Mouse (Mus musculus): ENCODE measurements around the gene Amy2a2. TPM values are rescaled to one million over a fixed set of nuclear protein-coding genes. Genes with fewer than 3 reads are reported as not detected.
"Not testable (repeated sequence)": the region's sequence is repeated elsewhere in the genome, so short reads cannot be mapped to it uniquely, and the experiment has no call there.

Gene Amy2a2
- 0.26 and 0.27 TPM in 2 replicates for polyA plus RNA-seq (2012; rRNA removed)

GRCm38 (mm10) chr3:113356558-113356957, at the start of gene Amy2a2:
TSS of gene Amy2a2 (minus strand) at chr3:113356658.
- DNase-seq (ENCODE audit: extremely low spot score in 1 of 2, low spot score in 1 of 2): not testable (repeated sequence)

- DNase-seq (ENCODE audit: extremely low spot score in 1 of 2, low spot score in 1 of 2): not testable (repeated sequence)
Measured at GRCm38 (mm10) chr3:113345484-113345883, 11.0 kb downstream of the Amy2a2 start.

- not testable (repeated sequence) for DNase-seq (ENCODE audit: extremely low spot score in 1 of 2, low spot score in 1 of 2)
Measured at GRCm38 (mm10) chr3:113323952-113324351, 32.5 kb downstream of the Amy2a2 start, which contains the start of gene Amy2a3. TSS of gene Amy2a3 (minus strand) at chr3:113324052.

GRCm38 (mm10) chr3:113312937-113313336, 43.5 kb downstream of the Amy2a2 start:
- not testable (repeated sequence) for DNase-seq (ENCODE audit: extremely low spot score in 1 of 2, low spot score in 1 of 2)

Other genes starting within 250 kb of the Amy2a2 start
- not detected in 2 replicates for gene Amy2a5, start 97.8 kb downstream of the Amy2a2 start, polyA plus RNA-seq (2012; rRNA removed)
- gene Amy2a4, start 65.2 kb downstream of the Amy2a2 start, polyA plus RNA-seq (2012; rRNA removed): 0.26 and 0.27 TPM in 2 replicates
- 0.26 and 0.27 TPM in 2 replicates for gene Amy2a3, start 32.6 kb downstream of the Amy2a2 start, polyA plus RNA-seq (2012; rRNA removed)
- 0.86 TPM in 1 of 2 replicates, not detected in the other for gene Amy2a1, start 175.8 kb upstream of the Amy2a2 start, polyA plus RNA-seq (2012; rRNA removed)